Mouse (Mus musculus): Measurements from ENCODE around the gene Dennd2a.

The Dennd2a gene

DNA sequence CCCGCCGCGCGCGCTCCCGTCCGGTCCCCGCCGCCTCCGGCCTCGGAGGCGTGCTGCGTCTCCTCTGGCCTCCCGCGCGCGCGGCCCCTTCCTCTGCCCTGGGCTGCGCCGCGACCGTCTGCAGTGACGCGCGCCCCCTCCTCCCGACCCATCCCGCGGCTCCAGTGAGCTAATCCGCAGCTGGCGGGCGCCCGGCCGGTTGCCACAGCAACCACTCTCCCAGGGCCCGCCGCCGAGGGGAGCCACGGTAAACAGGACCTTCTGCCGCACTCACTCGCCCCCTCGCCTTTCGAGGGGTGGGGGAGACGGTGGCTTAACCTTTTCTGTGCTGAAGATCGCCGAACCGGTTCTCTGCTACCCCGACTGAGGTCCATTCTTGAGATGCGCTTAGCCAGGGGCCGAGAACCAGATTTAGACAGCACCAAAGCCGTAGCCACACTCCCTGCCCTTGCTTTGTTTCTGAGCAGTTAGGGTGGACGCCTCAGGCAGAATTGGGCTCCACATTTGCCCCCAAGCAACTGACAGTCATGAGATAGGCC, at the start of gene Dennd2a:
Dennd2a (minus strand) TSS at position 145 of the 539 bp plus-strand sequence.
- peak; percentile 75 to 80 for DNase-seq

DNA sequence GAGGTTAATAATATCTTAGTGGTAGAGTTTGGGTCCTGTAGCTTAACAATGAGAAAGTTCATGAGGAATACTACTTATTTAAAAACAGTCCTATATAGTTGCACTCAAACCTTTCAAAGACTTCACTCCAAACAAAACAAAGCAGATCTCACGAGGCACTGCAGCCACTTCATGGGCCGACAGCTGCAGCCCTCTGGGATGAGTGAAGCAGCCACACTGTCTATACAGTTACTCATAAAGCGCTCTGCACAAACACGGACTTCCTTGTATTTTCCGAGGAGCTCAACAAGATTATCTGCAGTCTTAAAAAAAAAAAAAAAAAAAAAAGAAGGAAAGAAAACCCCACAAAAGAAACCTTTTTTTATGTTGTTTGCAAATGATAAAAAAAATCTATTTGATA, 49.7 kb upstream of the Dennd2a start:
- no peak for DNase-seq

- no peak for DNase-seq
These were observed 49.2 kb upstream of the Dennd2a start for GRCm38 (mm10) chr6:39606862-39607261.

GRCm38 (mm10) chr6:39606056-39606455, 48.4 kb upstream of the Dennd2a start:
- no peak for DNase-seq

GRCm38 (mm10) chr6:39604565-39604964, 46.9 kb upstream of the Dennd2a start:
- no peak for DNase-seq

GRCm38 (mm10) chr6:39601828-39602227, 44.2 kb upstream of the Dennd2a start:
- no peak for DNase-seq

DNA sequence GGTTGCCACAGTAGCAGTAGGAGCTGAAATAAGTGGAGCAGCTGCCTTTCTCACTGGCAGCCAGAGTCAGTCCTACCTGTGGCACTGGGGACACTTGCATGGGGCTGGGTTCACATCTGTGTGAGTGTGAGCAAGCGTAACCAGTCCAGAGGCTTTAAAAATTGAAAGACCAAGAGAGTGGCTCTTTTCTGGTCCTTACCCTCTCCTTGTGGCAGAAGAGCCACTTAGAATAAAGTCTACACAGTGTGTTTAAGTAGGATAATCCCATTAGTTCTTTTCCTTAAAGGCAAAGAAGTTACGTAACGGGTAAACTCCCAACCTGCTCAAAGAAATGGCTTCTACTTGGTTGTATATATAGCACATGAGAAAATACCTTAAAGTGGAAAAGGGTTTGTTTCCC, 43.2 kb upstream of the Dennd2a start:
- DNase-seq: no peak

DNA sequence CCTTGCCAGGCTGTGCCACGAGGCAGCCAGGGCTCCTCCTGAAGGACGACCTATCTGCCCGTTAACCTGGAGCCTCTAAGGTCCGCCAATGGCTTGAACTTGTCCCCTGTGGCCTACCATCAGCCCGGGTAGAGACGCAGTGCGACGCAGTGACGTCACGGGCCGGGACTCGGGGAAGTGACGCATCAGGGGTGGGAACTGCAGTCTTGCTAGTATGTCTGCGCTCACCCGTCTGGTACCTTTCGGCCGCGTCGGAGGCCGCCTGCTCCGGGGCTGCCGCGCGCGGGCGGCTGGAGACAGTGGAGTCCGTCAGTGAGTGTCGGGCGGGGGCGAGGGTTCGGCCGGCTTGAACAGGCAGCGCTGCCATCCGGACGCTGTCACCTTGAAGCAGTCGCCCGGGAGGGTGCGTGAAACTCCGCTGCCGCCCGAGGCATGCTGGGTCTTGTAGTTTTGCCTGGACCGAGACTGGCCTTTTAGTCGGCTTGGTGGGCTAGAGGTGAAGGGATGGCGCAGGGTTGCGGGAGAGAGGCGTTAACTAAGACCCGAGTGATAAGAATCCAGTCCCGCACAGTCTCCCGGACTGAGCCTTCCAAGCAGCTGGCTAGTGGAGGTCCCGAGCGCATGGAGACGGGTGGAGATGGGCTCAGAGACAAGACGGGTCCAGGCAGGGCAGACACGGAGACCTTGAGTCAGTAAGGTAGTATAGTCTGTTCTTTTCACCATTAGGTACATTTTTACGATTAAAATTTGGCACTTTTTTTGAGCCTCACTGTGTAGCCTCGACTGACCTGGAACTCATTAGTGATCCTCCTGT, 34.9 kb upstream of the Dennd2a start, which contains the start of gene Ndufb2:
Ndufb2 (plus strand) TSS at position 174 of the 814 bp plus-strand sequence.
- DNase-seq: peak; percentile 98

DNA sequence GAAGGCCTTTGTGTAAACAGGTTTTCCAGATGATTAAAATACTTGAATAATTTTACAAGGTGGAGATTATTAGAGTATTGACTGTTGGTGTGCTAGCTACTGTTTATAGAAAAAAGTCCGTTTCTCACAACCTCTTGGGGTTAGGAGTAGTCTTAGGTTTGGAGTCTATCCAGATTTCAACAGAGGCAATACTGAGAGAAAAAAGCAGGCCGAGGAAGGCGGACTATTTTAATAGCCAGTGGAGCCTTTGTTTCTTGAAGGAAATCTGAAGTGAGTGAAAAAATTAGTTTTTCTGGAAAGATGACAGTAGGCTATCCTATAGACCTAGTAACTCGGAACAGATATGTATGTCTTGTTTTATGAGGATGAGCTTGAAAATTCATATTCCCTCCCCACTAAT, 33.8 kb upstream of the Dennd2a start:
- DNase-seq: no peak

DNA sequence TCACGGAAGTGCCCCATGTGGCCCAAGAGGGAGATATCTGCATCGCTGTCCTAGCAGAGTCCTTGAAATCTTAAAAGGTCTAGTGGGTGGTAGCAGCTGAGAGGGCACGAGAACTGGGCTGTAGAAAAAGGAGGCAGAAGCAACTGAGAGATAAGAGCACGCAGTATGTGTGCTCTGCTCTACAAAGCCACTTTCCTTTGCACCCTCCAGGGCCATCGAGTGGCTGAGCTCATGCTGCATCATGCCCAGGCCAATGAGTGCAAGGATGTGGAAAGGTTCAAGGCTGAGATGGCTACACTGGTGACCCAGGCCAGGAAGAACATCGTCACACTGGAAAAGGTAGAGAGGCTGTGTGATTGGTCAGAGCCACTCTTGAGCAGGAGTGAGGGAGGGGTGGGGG, 27.9 kb upstream of the Dennd2a start, which contains the start of gene Gm42420:
Gm42420 (plus strand) TSS at position 237 of the 400 bp plus-strand sequence.
- no peak for DNase-seq

GRCm38 (mm10) chr6:39581087-39581784, 23.6 kb upstream of the Dennd2a start:
- no peak for DNase-seq

DNA sequence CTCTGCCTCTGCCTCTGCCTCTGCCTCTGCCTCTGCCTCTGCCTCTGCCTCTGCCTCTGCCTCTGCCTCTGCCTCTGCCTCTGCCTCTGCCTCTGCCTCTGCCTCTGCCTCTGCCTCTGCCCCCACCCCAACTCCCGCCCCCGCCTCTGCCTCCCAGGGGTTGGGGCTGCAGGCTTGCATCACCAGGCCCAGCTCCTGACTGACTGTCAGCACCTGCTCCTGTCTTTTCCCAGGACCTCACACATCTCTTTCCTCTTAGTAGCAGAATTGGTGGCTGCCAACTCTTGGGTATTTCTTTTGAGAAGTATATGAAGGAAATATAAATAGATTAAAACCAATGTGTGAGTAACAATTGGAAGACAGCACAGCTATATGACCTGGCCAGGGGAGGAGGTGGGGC, 22.9 kb upstream of the Dennd2a start:
- DNase-seq: no peak

DNA sequence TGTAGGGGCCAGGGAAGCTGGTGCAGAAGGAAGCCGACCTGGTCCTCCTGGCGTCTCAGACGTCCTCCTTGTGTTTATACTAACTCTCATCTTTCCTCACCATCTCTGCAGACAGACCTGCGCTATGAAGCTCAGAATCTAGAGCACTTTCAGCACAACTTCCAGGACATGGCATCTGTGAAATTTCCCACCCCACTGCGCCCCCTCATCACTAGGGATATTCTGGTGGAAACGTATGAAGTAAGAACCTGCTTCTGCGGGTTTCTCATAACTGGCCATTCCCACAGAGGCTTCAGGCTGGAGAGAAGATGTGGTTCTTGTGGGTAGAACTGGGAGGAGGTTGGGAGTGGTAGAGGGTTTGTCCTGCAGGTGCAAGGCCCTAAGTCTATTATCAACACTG, 21.9 kb upstream of the Dennd2a start:
- DNase-seq: no peak

DNA sequence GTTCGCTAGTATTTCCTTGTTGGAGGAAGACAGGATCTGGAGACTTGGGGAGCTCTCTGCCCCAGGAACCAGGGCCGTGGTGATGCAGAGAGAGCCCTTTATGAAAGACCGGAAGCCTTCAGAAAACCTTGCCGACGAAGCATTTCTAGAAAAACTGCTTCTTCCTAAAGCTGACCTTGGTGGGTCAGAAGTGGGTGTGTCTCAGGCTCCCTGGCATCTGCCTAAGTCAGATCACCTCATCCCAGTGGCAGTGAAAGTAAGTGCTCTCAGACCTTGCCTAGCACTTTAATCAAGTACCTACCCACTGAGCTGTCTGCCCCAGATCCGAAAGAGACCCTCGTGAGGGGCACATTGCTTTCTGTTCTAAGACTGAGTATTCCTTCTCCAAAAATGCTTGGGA, 17.3 kb upstream of the Dennd2a start:
- no peak for DNase-seq

DNA sequence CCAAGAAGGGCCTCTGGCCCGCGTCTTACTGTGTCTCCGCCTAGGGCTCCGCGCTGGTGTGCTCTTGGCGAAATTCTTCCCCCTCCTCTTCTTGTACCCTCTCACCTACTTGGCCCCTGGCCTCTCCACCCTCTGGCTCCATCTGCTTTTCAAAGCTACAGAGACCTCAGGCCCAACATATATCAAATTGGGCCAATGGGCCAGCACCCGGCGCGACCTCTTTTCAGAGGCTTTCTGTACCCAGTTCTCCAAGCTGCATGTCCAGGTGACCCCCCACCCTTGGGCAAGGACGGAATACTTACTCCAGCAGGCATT, 16.8 kb upstream of the Dennd2a start:
- peak in 1 of 2 experiments; percentile 52 for DNase-seq

- DNase-seq: peak; percentile 90 to 91
These were observed 16.3 kb upstream of the Dennd2a start, which contains the start of gene Adck2 for GRCm38 (mm10) chr6:39573791-39574554. TSS of gene Adck2 (plus strand) at chr6:39573873.

GRCm38 (mm10) chr6:39570426-39570825, 12.8 kb upstream of the Dennd2a start:
- DNase-seq: no peak

GRCm38 (mm10) chr6:39567528-39567927, 9.9 kb upstream of the Dennd2a start:
- DNase-seq: peak in 1 of 2 experiments; percentile 55

DNA sequence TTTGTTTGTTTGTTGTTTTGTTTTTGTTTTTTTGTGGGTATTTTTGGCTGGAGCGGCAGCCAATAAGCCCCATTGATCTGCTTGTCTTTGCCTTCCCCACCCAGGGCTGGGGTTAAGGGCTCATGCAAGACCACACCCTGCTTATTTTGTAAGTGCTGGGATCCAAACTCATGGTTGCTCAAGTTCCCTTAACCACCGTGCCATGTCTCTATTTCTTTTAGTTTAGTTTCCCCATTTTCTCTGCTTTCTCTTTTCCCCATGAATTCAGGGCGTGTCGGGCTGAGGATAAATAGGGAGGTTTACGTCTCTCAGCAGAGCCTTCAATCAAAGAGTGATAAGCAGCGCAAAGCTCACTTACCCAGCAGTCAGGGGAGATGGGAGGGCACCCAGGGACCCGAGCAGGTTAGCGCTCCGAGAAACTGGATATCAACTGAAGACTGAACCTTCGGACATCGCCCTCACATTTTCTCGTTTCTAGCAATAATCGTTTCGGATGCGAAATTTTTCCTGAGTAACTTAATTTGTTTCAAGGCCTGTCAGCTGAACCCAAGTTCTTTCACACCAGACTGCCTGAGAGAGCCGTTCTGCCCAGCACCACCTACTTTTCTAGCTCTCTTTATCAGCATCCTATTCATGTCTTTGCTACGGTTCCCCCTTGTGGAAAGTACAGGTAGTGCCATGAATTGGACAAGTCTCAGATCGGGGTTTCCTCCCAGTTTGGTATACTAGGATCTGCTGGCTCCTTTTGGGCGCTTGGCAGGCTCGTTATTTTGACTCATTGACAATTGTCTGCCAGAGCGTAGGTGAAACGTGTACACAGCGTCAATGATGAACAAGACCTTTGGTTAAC, 4.7 kb upstream of the Dennd2a start:
- peak; percentile 75 to 88 for DNase-seq

DNA sequence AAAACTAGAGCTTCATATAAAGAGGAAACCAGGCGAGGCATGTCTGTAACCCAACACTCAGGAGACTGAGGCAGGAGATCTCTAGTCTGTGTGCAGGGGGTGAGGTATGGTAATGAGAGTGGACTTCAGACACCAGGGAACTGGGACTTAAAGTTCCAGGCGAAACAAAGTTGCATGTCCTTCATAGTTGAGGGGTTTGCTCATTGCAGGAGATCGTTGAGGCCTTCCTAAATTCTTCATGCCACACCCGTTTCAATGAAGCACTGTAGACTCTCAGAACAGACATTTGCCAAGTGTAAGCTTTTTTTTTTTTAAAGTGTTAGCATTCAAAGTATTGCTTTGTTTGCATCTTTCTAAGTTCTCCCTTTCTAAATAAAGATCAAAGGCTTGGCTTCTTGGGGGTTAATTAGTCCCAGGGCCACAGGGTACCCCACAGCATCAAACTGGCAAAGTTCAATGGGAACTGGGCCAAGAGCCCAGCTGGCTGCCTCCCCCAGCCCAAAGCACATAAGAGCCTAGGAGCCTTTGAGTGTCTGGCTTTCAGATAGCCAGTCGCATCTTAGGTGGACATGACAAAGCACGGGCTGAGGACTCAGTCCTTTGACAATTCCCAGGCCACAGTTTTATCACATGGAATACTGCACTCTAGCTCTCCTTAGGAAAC, 1.7 kb upstream of the Dennd2a start:
- no peak for DNase-seq

DNA sequence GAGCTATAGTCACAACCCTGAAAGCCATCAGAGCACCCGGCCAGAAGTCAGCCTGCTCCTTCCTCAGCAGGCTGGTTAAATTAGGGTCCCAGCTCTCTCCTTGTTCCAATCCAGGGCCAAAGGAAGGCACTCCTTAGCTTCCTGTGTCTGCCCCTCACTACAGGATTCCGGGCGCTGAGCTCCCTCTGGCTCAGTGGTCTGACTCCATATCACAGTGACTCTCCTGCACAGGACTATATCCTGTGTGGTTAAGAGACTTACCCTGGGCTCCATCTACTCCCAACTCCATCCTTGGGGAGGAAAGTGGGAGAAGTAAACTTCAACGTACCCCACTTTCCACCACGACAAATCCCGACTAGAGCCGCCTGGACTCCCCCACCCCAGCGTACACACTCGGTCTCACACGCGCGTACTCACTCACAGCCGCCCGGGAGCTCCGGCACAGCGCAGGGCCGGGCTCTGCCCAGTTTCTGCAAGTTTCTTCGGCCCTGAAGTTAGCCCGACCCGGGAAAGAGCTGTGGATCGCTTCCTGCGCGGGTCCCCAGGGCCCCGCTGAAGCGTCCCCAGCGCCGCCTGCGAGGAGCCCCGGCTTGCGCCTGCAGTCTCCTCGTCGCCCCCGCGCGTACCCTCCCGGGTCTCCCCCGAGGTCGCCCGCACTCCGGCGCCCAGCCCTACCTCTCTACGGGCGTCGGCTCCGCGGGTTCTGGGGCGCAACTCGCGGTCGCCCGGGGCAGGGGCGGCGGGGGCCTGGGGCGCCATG, 587 bp downstream of the Dennd2a start:
- DNase-seq: peak; percentile 58 to 61

All from cerebellum, postnatal 25 days (tissue).